Mouse (Mus musculus): Measurements from ENCODE around the gene Dpf1.
A peak's percentile ranks its signal among the peaks of the same experiment; 100 is the strongest.

Dpf1 gene

DNA sequence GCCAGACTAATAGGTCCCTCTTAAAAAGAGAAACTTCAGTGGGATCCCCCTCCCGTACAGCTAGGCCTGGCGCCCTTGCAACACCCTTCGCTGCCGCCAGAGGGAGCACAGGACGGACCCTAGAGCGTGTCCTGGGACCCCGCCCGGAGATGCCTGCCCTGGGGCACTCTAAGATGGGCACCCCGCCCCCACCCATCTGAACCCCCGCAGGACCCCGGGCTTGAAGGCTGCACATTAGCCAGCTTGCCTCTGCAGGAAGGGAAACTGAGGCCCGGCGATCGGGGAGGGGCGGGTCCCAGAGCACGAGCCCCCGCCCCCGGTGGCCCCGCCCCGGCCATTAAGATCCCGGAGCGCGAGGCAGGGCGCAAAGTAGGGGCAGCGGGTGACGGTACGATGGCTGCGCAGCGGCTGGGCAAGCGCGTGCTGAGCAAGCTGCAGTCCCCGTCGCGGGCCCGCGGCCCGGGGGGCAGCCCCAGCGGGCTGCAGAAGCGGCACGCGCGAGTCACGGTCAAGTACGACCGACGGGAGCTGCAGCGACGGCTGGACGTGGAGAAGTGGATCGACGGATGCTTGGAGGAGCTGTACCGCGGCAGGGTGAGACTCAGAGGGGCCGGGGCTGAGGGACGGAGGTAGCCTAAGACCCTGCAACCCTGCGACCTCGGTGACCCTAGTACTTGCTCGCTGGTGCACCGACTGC lies 14.7 kb upstream of the Dpf1 start, which contains the start of gene Ppp1r14a:
Ppp1r14a (plus strand) TSS at position 367 of the 697 bp plus-strand sequence.
- peak; percentile 78 for DNase-seq

DNA sequence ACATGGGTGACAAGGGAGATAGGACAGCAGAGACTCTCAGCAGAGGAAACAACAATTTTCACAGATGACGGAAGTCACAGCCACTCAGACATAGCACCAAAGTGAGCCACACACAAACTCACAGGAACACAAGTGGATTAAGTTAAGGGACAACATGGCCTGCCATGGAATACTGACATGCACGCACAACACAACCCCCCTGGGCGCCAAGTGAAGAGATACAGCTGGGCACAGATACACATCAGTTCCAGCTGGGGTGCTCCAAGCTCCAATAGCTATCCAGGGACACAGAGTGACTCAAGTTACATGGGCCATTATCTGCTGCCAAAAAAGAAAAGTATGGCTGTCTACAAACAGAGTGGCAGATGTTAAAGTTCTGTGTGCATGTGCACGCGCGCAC lies 13.9 kb upstream of the Dpf1 start:
- DNase-seq = no peak

DNA sequence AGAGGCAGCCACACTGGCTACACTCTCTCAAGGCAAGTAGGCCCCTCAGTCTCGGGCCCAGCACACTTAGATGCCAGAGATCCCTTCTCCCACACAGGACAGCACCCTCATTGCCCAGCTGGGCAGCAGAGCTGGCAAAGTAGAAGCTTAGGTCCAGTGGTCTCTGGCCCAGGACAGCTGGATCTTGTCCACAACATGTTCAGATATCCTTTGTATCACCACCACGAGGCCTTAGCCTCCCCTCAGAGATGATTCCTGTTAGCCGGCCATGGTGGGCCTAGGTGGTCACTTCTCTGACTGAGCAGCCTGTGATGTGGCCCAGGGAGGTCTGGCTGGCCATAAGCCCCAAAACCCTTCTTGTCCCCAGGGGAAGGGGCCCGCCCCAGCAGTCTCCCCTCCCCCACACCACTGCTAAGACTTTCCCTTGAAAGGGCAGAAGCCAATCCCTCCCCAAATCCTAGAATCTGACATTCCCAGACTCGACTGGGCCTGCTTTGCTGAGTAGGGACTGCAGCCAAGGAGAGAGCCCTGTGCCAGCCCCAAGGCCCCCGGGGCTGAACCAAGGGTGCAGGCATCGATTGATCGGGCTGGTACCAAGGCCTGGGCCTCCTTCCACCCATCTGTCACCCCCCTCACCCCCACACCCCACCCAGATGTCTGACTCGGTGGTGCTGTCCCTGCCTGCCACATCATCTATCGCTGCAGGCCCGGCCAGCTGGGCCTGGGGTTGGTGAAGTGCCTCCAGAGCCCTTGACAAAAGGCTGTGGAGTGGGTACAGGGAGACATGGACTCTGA lies 12.9 kb upstream of the Dpf1 start:
- no peak for DNase-seq

DNA sequence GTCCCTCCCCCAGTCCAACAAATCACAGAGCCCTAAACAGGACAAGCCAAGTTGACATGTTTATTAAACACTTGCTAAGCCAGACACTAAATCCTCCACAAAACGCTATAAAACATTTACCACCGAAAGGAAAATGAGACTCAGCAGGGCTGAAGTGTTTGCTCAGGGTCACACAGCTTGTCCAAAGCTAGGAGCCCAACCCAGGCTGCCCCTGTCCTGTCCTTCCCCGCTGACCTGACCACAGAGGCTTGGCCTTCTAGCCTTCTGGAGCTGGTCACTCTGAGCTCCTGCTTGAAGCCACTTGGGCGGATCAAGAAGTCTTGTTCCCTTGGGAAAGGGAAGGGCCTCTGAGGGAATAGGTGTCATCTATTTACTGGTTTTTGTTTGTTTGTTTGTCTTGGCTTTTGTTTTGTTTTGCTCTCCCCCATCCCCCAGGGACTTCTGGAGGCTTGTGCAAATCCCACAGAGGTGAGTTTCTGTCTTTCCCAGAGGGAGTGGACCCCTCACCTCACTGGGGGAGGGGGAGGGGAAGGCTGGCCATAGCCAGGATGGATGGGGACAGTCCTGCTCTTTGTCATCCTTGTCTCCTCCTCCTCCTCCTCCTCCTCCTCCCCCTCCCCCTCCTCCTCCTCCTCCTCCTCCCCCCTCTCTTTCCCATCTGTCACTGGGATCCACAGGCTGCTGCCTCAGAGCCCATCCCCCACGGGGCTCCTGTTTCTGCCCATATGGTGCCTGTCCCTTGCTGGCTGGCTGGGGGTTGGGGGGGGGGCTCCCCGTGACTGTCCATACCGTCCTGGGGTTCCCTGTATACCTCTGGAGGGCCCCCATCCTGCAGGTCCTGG lies 11.9 kb upstream of the Dpf1 start:
- DNase-seq = peak; percentile 78

DNA sequence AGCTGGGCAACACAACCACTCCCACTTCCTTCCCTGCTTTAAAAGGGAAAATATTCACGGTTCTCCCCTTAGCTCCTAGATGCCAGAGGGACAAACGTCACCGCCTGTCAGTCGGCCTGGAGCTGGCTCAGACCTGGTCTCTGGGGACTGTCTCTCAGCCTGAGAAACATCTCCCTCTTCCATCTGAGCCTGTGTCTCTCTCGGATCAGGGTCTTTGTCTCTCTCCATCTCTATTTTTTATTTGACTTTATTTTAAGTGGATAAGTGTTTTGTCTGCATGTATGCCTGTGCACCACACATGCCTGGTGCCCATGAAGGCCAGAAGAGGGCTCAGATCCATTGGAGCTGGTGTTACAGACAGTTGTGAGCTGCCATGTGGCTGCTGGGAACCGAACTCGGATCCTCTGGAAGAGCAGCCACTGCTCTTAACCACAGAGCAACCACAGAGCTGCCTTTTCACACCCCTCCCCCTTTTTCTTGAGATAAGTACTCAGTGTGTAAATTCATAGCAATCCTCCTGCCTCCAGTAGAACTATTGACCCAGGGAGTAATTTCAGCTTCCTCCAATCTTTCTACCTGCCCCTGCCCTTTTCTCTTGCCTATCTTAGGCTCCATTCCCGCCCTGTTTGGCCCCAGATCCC lies 11.2 kb upstream of the Dpf1 start:
- no peak for DNase-seq

DNA sequence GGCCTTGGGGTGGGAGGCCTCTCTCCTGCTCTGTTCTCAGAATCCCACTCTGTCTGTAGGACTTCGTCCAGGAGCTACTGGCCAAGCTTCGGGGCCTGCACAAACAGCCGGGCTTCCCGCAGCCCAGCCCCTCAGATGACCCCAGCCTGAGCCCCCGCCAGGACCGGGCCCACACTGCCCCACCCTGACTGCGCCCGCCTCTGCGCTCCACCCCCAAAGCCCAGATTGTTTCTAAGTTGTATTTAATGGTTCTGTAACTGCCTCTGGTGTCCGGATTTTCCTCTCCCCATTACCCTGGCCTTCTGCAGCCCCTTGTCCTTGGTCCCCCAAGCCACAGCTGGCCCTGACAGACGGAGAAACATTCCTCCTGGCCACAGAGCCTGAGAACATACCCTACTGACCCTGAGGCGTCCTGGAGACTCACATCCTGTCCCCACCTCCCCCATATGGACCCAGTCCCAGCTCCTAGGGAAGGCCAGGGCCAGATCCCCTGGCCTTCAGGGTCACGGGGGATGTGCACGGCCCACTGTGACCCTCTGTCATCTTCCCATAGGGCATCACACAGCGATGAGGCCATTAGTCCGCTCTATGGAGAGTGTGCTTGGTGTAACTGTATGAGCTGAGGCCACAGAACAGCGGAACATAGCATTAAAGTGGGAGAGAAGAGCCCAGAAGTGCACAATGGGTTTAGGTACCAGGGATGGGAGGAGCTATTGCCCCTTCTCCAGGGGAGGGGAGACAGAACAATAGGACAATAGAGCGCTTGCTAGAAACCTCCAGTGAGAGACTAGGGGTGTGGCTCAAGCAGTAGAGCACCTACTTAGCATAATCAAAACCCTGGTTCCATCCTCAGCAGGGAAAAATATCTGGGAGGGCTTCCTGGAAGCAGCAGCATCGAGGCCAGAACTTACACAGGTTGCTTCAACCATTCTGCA lies 10.4 kb upstream of the Dpf1 start:
- DNase-seq = peak; percentile 61

DNA sequence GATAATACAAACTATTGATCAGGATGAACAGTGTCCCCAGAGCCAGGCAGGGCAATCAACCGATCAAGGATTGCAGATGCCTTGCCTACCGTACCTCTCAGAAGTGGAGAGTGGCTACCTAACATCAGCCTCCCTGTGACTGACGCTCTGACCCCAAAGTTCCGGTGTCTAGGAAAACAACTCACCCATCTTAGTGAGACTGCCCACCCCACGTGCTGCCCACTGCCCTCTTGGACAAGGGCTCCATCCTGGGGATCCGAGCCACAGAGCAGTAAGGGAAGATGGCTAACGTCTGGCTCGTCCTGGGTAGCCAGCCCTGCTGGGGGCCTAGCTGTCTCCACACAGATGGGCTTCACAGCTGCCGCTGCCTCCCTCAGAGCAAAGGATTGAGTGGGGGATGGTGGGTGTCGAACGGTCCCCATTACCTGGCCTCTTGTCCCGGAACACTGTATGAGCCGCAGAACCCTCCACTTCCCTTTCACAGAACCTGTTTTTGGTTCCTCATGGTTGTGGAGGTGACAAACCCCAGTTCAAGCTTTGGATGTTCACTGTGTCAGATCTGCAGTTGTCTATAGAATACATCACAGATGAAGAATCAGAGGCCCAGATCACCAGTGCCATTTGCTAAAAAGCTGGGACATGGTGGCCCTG lies 9.5 kb upstream of the Dpf1 start:
- no peak for DNase-seq

DNA sequence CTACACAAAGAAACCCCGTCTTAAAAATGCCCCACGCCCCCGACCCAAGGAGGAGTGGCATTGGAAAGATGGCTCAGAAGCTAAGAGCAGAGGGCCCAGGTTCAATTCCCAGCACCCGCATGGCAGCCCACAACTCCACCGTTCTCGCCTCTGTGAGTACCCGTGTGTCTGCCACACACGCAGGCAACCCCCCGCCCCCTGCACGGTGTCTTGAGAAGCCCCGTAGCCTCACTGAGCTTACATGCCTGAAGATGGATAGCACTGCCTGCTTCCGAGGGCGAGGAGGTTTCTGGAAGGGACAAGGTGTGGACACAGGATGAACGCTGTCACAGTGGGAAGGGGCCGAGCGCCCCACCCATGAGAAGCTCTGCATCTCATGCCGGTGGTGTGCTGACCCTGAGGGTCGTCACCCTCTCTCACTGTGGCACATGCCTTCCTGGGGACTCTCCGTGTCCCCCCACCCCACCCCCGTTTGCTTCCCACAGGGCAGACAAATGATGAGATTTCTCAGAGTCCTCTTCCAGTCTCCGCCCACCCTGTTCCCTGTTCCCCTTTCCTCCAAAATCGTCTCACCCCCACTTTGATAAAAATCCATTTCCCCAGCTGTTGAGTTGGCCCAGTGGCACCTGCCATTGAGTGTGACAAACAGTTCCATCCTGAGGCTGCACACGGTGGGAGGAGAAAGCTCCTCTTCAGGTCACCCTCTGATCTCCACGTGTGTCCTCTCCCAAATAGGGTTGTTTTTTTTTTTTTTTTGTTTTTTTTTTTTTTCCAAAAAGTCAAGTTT lies 7.7 kb upstream of the Dpf1 start:
- no peak for DNase-seq

DNA sequence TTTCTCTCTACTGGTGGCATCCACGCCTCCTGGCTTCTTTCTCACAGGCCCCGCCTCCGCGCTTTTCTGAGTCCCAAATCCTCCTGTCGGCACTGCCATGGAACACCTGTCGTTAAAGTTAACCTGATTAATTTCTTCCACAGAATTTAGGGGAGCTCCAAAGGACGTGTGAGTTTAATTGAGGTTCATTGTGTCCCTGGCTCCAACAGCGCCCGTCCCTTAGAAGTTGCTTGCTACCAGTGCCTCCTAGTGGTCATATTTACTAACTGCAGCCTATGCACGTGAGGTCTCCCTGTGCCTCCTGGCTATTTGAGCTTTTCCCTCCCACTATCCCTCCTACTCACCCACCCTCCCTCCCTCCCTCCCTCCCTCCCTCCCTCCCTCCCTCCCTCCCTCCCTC lies 6.8 kb upstream of the Dpf1 start:
- DNase-seq = peak; percentile 92

DNA sequence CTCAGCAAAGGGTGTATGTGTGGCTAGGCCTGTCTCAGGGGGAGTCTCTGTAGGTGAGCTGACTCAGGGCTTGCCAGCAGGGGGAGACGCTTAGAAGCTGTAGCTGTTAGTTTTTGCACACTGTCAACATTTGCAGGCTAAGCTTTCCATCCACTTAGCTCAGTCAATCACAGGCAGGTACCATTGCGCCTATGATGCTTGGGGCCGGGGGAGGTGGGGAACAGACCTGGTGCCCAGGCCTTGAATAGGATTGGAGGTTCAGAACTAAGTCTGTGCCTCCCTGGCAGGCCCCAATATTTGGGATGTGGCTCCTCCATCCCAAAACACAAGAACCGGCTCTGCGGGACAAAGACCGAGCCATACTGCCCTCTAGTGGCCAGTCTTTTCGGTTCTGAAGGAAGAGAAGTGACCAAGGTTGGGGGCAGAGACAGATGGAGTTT lies 2.6 kb upstream of the Dpf1 start:
- peak; percentile 87 for DNase-seq

DNA sequence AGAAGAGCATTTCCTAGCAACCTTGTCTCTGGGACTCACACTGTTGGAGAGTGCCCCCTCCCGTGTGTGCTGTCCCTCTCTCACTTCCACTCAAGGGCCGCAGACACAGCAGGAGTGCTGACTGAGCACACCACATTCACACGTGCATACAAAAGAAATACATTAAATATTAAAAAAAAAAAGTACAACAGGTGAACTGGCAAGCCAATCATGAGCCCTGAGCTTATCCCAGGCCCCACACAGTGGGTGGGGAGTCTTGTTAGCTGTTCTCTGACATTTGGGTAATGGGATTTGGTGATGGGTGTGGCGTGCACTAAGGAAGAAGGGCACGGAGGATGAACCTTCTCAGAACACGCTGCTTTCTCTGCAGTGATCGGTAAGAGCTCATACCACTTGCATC lies 1.1 kb upstream of the Dpf1 start:
- DNase-seq = no peak

DNA sequence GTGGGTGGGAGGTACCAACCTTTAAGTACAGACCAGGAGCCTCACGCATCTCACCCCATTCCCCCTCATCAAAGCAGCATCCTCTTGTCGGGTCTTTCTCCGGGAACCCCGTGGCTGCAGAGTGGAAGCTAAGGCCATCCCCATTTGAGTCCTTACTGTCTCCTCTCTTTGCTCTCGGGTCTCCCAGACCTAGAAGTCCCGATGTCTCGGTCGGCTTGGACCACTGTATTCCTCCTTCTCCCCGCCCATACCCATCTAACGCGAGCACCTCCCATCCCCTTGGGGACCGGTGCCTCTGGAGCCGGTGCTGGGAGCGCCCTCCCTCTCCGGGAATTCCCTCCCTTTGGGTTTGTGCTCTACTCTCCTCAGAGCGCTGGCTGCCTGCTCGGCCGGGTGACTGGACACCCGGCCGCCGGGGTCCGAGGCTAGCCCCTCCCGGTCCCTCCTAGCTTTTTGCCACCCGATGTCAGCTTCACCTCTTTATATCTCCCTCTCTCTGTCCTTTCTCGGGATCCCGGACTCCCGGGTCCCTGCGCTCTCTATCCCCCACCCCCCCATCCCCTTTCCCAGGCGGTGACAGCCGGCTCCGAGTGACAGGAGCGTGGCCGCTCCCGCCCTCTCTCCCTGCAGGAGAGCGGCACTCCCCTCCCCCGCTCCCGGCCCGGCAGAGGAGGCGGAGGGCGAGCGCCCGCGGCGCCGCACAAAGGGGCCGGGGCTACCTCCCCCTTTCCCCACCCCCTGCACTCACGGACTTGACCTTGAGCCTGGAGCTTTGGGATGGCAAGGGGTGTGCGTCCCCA lies 912 bp downstream of the Dpf1 start:
- DNase-seq = peak; percentile 73

DNA sequence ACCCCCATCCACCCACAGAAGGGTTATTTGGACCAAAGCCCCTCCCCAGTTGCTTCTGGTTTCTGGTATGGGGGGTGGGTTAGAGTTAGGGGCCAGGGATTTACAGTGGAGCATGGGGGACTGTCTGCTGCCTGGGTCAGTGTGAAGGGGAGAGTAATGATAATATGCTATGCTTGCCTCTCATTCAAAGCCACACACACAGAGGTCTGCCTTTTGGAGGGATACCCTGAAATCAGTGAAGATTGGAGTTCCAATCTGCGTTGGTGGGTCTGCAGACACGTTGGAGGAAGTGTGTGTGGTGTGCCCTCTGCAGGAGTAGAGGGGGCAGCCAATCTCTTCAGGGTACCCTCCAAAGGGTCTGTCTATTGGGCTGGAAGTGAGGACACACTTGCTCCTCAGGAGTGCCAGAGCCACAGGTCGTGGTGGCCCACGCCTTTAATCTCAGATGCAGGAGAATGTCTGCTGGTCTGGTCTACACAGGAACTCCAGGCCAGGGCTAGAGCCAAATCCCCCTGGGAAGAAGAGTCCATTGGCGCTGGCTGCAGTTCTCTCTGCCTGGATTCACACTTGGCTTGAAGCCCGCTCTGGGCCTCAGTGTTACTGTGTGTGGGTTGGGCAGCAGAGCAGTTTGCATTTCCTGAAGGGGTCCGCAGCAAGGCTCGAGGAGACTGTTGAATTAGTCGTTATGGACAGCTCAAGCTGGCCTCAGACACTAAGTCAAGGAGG lies 1.7 kb downstream of the Dpf1 start:
- no peak for DNase-seq

DNA sequence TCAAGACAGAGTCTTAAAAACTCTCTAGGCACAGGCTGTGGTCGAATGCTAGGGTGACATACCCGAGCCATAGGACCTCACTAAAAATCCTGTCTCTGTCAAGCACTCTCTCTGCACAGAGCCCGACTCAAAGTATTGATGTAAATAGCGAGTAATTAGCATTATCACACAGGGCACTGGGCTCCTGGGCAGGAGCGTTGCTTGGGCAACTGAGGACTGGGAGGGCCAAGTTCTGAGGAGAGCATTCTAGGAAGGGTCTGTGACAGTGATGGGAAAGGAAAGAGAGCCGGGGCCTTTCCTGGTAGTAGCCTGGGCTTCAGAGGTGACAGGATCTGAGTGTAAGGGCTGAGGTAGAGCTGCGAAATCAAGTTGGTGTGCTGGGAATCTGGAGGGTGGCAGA lies 2.4 kb downstream of the Dpf1 start:
- DNase-seq = no peak

DNA sequence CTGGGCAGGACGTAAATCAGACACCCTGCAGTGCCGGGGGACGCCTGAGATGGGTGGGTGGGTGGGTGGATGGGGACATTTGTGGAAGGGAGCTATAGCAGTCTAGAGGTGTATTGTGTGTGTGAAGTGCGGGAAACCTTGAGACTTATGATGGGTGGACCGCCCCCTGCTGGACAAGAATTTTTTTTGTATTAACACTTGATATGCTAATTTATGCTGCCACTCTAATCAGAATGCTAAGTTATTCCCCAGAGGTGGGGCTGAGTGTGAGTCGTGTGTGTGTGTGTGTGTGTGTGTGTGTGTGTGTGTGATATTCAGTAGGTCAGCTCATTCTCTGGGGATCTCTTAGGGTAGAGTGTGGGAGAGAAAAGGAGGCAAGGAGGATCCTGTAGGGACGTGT lies 2.9 kb downstream of the Dpf1 start:
- DNase-seq = peak; percentile 82

DNA sequence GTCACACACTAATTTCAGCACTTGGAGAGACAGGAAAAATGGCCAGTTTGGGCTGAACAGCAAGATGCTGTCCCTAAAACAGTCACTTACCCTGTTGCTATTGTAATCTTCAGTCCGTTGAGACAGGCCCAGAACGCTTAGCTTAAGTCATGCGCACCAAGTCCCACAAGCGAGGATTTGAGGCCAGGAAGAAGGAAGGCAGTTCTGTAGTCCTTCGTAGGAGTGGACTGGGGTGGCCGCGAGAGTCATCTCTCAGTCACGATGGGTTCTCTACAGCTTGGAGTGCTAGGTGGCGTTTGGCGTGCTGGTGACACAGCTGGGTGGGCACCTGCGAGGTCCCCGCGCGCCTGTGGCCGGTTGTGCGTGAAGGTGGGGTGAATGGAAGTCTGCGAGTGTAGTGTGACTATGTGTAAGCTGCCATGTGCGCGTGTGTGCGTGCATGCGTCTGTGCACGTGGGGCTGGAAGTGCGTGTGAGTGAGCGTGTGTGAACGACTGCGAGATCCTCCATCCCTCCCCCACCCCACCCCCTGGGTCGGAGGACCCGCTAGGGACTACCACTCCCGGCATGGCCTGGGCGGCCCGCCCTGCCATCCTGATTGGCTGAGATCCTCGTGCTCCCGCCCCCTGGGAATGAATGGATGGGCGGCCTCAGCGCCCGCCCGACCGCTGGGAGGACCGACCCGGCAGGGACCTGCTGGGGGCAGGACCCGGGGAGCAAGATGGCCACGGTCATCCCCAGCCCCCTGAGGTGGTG lies 3.8 kb downstream of the Dpf1 start:
- DNase-seq = peak; percentile 96

DNA sequence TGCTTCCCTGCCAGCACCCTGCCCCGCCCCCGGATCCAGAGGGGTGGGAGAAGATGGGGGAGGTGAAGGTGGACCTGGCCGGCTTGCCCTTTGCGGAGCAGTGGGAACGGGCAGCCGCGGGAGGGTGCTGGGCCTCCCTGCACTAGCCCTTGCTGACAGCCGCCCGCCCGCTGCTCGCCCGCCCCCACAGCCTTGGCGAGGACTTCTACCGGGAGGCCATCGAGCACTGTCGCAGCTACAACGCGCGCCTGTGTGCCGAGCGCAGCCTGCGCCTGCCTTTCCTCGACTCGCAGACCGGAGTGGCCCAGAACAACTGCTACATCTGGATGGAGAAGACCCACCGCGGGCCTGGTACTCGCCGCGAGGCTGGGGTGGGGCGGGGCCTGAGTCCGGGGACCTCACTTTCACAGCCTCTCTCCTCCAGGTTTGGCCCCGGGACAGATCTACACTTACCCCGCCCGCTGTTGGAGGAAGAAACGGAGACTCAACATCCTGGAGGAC lies 5.5 kb downstream of the Dpf1 start:
- DNase-seq = peak; percentile 43

DNA sequence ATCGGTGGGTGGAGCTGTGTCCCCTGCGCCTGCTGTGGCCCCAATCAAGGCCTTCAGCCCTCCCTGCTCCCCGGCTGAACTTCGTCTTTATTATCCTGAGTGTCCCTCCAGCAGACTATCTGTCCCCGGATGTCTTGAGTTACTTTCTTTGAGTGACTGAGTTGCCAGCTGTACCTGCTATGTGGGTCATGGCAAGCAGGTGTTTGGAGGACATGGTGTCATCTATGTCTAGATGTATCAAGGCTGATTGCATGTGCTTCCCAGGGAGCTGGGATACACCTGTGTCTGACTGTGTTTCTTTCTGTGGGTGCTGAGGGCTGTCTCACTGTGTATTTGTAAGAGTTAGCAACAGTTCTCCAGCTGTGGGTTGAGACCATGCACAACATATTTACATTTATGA lies 6.0 kb downstream of the Dpf1 start:
- DNase-seq = no peak

Measured in retina, postnatal 1 day (tissue).